Mouse (Mus musculus): Measurements from ENCODE around the gene Stc2. TPM values are rescaled to one million over a fixed set of nuclear protein-coding genes. Genes with fewer than 3 reads are reported as not detected.

Stc2 gene
- polyA plus RNA-seq (2012; rRNA removed), result 0.23 and 0.46 TPM in 2 replicates
- polyA plus RNA-seq (2014; fragmentation: Nextera tagmentation; extraction: Ambion mirVana), result 0.18 and 0.21 TPM in 2 replicates

DNA sequence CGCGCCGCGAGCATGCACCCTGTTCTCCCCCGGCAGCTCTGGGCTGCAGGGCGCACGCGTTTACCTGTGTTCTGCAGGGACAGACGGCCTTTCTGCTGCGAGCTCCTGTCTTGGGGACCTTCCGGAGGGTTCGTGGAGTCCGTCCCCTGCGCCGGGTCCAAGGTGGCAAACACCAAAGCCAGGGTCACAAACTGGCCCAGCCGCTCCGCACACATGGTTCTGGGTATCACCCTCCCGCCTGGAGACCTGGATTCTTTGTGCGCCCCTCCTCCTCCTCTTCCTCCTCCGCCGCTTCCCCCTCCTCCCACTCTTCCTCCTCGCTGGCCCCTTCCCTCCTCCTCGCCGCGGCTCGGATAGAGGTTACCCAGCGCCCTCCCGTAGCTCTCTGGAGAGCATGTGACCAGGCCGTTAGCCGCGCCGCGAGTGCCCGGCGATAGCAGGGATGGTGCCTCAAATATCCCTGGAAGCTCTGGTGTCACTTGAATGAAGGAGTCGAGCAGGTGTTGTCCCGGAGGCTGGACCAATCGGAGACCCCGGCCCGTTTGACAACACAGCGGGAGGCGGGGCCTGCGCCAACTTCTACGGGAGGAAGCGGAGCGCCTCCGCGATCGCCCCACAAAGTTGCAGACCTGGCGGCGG lies at the start of gene Stc2:
Stc2 (minus strand) TSS at position 427 of the 639 bp plus-strand sequence.
- Histone ChIP-seq H3K36me3 (replicated peaks; ENCODE audit: control insufficient read depth, insufficient read depth, low read depth) (no peaks in the 10 kb centered on the region), H3K27me3 (ENCODE audit: control insufficient read depth, insufficient read depth, low read length) (peaks cover 43% of the 10 kb centered on the region), H3K4me2 (ENCODE audit: low read depth) (peak within 1 kb of the TSS; percentile 66), H3K9me3 (ENCODE audit: control insufficient read depth, low read length) (no peaks in the 10 kb centered on the region), H3K4me1 (replicated peaks; ENCODE audit: control insufficient read depth in 2 of 2, insufficient read depth in 2 of 2, low read length in 1 of 2) (peaks cover 0 to 2% of the 10 kb centered on the region in 2 experiments; a peak in 1 of 4 replicates), H3K4me3 (ENCODE audit: insufficient read depth in 1 of 2, low read depth in 2 of 2, low read length in 2 of 2) (peak within 1 kb of the TSS; percentile 27 to 38), H3K27ac (no peak within 1 kb of the TSS), H3K9ac (replicated peaks) (no peak within 1 kb of the TSS)
- TF ChIP-seq CTCF (IDR thresholded peaks at IDR 0.05; ENCODE audit: low read depth), result no peak
- no peak for TF ChIP-seq EP300 (IDR thresholded peaks at IDR 0.05; ENCODE audit: low read depth)
- DNase-seq (ENCODE audit: low read depth in 3 of 3, low spot score in 3 of 3) (peak in 1 of 3 experiments; percentile 19), ATAC-seq (ENCODE audit: insufficient read depth) (peak; percentile 53; the same call in 1 of the 2 replicates)
- WGBS (ENCODE audit: insufficient replicate concordance), result under 1% methylated on average over 51 of the region's 51 CpGs

DNA sequence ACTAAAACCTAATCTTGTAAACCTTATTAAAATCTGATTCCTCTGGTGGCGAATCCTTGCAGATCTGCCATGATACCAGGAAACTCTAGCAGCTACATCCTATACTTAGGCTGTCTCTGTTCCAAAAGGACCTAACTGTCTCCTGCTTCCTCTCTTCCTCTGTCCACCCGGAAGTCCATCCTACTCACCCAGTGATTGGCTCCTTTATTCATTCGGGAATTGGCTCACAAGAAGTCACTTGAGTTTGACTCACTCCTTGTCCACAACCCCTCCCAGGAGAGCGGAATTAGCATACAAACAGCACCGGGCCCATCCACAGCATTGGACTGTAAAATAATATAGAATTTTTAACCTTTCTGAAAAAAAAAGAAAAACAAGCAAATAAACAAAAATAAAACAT lies 47.2 kb upstream of the Stc2 start:
- no peak for TF ChIP-seq EP300 (IDR thresholded peaks at IDR 0.05; ENCODE audit: low read depth)
- TF ChIP-seq CTCF (IDR thresholded peaks at IDR 0.05; ENCODE audit: low read depth), result no peak
- no peak overlapping the region for H3K9ac ChIP-seq (replicated peaks)
- no peak overlapping the region for H3K4me3 ChIP-seq (ENCODE audit: insufficient read depth in 1 of 2, low read depth in 2 of 2, low read length in 2 of 2)
- H3K36me3 ChIP-seq (replicated peaks; ENCODE audit: control insufficient read depth, insufficient read depth, low read depth), result no peaks in the 10 kb centered on the region
- H3K4me2 ChIP-seq (ENCODE audit: low read depth), result no peak overlapping the region
- no peak for ATAC-seq (ENCODE audit: insufficient read depth)
- H3K4me1 ChIP-seq (replicated peaks; ENCODE audit: control insufficient read depth in 2 of 2, insufficient read depth in 2 of 2, low read length in 1 of 2), result no peaks in the 10 kb centered on the region
- no peaks in the 10 kb centered on the region for H3K9me3 ChIP-seq (ENCODE audit: control insufficient read depth, low read length)
- H3K27me3 ChIP-seq (ENCODE audit: control insufficient read depth, insufficient read depth, low read length), result no peaks in the 10 kb centered on the region
- 58% methylated on average over 5 of the region's 5 CpGs for WGBS (ENCODE audit: insufficient replicate concordance)
- DNase-seq (ENCODE audit: low read depth in 3 of 3, low spot score in 3 of 3), result no peak
- H3K27ac ChIP-seq, result no peak overlapping the region

DNA sequence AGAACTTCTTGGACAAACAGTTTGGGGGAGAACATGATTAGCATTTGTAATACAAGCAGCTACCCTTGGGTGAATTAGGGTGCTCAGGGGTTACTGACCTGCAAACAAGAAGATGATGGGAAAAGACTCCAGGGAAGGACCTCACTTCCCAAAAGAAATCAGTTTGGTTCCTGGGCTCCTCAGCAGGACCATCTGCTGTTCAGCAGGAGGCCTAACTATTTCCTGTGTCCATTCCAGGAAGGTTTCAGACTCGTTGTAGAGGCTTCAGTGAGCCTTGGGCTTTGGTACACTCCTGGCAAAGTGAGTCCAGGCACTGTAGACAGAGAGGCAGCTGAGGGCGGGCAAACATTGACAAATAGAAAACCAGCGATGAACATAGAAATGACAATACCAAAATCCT lies 42.5 kb upstream of the Stc2 start:
- no peaks in the 10 kb centered on the region for H3K27me3 ChIP-seq (ENCODE audit: control insufficient read depth, insufficient read depth, low read length)
- TF ChIP-seq EP300 (IDR thresholded peaks at IDR 0.05; ENCODE audit: low read depth) (no peak), CTCF (IDR thresholded peaks at IDR 0.05; ENCODE audit: low read depth) (no peak)
- no peak overlapping the region for H3K4me2 ChIP-seq (ENCODE audit: low read depth)
- H3K27ac ChIP-seq, result no peak overlapping the region
- 46% methylated on average over 3 of the region's 3 CpGs for WGBS (ENCODE audit: insufficient replicate concordance)
- no peak overlapping the region for H3K9ac ChIP-seq (replicated peaks)
- H3K9me3 ChIP-seq (ENCODE audit: control insufficient read depth, low read length), result no peaks in the 10 kb centered on the region
- DNase-seq (ENCODE audit: low read depth in 3 of 3, low spot score in 3 of 3) (no peak), ATAC-seq (ENCODE audit: insufficient read depth) (no peak)
- no peak overlapping the region for H3K4me3 ChIP-seq (ENCODE audit: insufficient read depth in 1 of 2, low read depth in 2 of 2, low read length in 2 of 2)
- H3K4me1 ChIP-seq (replicated peaks; ENCODE audit: control insufficient read depth in 2 of 2, insufficient read depth in 2 of 2, low read length in 1 of 2), result no peaks in the 10 kb centered on the region
- no peaks in the 10 kb centered on the region for H3K36me3 ChIP-seq (replicated peaks; ENCODE audit: control insufficient read depth, insufficient read depth, low read depth)

DNA sequence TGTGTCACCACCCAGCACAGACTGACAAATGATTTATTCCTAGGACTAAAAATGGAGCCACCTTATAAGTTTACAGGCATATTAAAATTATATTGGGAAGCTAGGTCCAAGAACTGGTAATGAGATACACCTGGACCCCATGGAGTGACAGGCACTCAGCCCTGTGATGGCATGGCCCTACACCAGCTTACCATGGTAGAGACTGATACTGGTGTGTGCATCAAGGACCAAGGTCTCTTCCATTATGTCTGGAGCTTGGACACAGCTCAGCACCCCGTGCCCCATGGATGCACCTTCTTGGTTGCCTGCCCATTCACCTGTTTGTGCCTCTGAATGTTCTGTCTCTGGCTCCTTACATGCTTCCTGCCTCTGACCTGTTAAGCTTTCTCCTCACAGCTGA lies 36.9 kb upstream of the Stc2 start:
- TF ChIP-seq EP300 (IDR thresholded peaks at IDR 0.05; ENCODE audit: low read depth) (no peak), CTCF (IDR thresholded peaks at IDR 0.05; ENCODE audit: low read depth) (no peak)
- no peak for ATAC-seq (ENCODE audit: insufficient read depth)
- WGBS (ENCODE audit: insufficient replicate concordance), result 47% methylated on average over 1 of the region's 1 CpGs

GRCm38 (mm10) chr11:31403080-31403479 lies 33.2 kb upstream of the Stc2 start:
- 67% methylated on average over 1 of the region's 1 CpGs for WGBS (ENCODE audit: insufficient replicate concordance)

More for the DNA sequence above, 36.9 kb upstream of the Stc2 start:
- Histone ChIP-seq H3K9ac (replicated peaks) (no peak overlapping the region), H3K4me2 (ENCODE audit: low read depth) (no peak overlapping the region), H3K4me3 (ENCODE audit: insufficient read depth in 1 of 2, low read depth in 2 of 2, low read length in 2 of 2) (no peak overlapping the region), H3K27me3 (ENCODE audit: control insufficient read depth, insufficient read depth, low read length) (no peaks in the 10 kb centered on the region), H3K36me3 (replicated peaks; ENCODE audit: control insufficient read depth, insufficient read depth, low read depth) (no peaks in the 10 kb centered on the region), H3K9me3 (ENCODE audit: control insufficient read depth, low read length) (no peaks in the 10 kb centered on the region), H3K27ac (no peak overlapping the region), H3K4me1 (replicated peaks; ENCODE audit: control insufficient read depth in 2 of 2, insufficient read depth in 2 of 2, low read length in 1 of 2) (no peaks in the 10 kb centered on the region)
- no peak for DNase-seq (ENCODE audit: low read depth in 3 of 3, low spot score in 3 of 3)

More at GRCm38 (mm10) chr11:31403080-31403479, 33.2 kb upstream of the Stc2 start:
- no peaks in the 10 kb centered on the region for H3K4me1 ChIP-seq (replicated peaks; ENCODE audit: control insufficient read depth in 2 of 2, insufficient read depth in 2 of 2, low read length in 1 of 2)
- H3K4me3 ChIP-seq (ENCODE audit: insufficient read depth in 1 of 2, low read depth in 2 of 2, low read length in 2 of 2), result no peak overlapping the region
- H3K9me3 ChIP-seq (ENCODE audit: control insufficient read depth, low read length), result no peaks in the 10 kb centered on the region
- TF ChIP-seq CTCF (IDR thresholded peaks at IDR 0.05; ENCODE audit: low read depth), result no peak
- TF ChIP-seq EP300 (IDR thresholded peaks at IDR 0.05; ENCODE audit: low read depth), result no peak
- H3K27me3 ChIP-seq (ENCODE audit: control insufficient read depth, insufficient read depth, low read length), result no peaks in the 10 kb centered on the region
- H3K36me3 ChIP-seq (replicated peaks; ENCODE audit: control insufficient read depth, insufficient read depth, low read depth), result no peaks in the 10 kb centered on the region
- no peak overlapping the region for H3K27ac ChIP-seq
- ATAC-seq (ENCODE audit: insufficient read depth), result no peak
- H3K9ac ChIP-seq (replicated peaks), result no peak overlapping the region
- no peak for DNase-seq (ENCODE audit: low read depth in 3 of 3, low spot score in 3 of 3)
- no peak overlapping the region for H3K4me2 ChIP-seq (ENCODE audit: low read depth)

Measured in liver, embryonic 14.5 days (tissue).